Mouse (Mus musculus) kidney, embryonic 15.5 days (tissue): ENCODE results near the gene Capn3. TPM values are rescaled to one million over a fixed set of nuclear protein-coding genes. Genes with fewer than 3 reads are reported as not detected.

Experiments used
- ATAC-seq: fragments of 200-750 bp; cut with Nextera tagmentation; replicated peaks from 2 replicates; pipeline ENCODE4 v1.8.0; 2017; ENCODE audit warnings: moderate TSS enrichment; ENCODE audit not compliant: low FRiP score
- H3K27ac ChIP-seq: fragments of 300-500 bp; sonication (generic); 2 replicates; pipeline ENCODE4 v1.5.1; 2015; ENCODE audit warnings: mild to moderate bottlenecking, inconsistent platforms
- H3K27me3 ChIP-seq: fragments of 300-500 bp; sonication (generic); 2 replicates; pipeline ENCODE4 v1.6.1; 2015; ENCODE audit warnings: inconsistent platforms
- H3K36me3 ChIP-seq: fragments of 300-500 bp; sonication (generic); 2 replicates; pipeline ENCODE4 v1.6.1; 2015; ENCODE audit warnings: inconsistent platforms
- H3K4me1 ChIP-seq: fragments of 300-500 bp; sonication (generic); 2 replicates; pipeline ENCODE4 v1.6.1; 2015; ENCODE audit warnings: inconsistent platforms
- H3K4me2 ChIP-seq: fragments of 300-500 bp; sonication (generic); 2 replicates; pipeline ENCODE4 v1.6.1; 2015; ENCODE audit warnings: moderate library complexity, mild to moderate bottlenecking, inconsistent platforms
- H3K4me3 ChIP-seq: fragments of 300-500 bp; sonication (generic); replicated peaks from 2 replicates; pipeline ENCODE4 v1.5.1; 2015; ENCODE audit warnings: mild to moderate bottlenecking, inconsistent platforms
- H3K9ac ChIP-seq: fragments of 300-500 bp; sonication (generic); 2 replicates; pipeline ENCODE4 v1.6.1; 2015; ENCODE audit warnings: mild to moderate bottlenecking, inconsistent platforms
- H3K9me3 ChIP-seq: fragments of 300-500 bp; sonication (generic); replicated peaks from 2 replicates; pipeline ENCODE4 v1.6.1; 2016; ENCODE audit warnings: inconsistent platforms
- WGBS: fragments of 180-500 bp; shearing (Covaris S2); methylation state at CpG from one replicate; pipeline ENCODE4 v1.1.7; 2015; ENCODE audit warnings: mixed read lengths; 5-methylcytosine and 5-hydroxymethylcytosine counted together
- polyA plus RNA-seq: library from polyadenylated mRNA; unstranded; fragments of >200 nt; fragmentation: Nextera tagmentation; extraction: Ambion mirVana; gene quantifications from 2 replicates; pipeline ENCODE4 v1.2.1, GENCODE M21; 2015

Capn3 gene
- polyA plus RNA-seq: 1.8 and 2.2 TPM in 2 replicates

- H3K27me3 ChIP-seq: no peaks in the 10 kb centered on the region
- no peak within 1 kb of the TSS for H3K27ac ChIP-seq
- H3K9me3 ChIP-seq: no peaks in the 10 kb centered on the region
- ATAC-seq: no peak
- no peaks in the 10 kb centered on the region for H3K4me1 ChIP-seq
- no peak within 1 kb of the TSS for H3K4me3 ChIP-seq
- 69% methylated on average over 4 of the region's 4 CpGs for WGBS
- H3K36me3 ChIP-seq: no peaks in the 10 kb centered on the region
- no peak within 1 kb of the TSS for H3K9ac ChIP-seq
- H3K4me2 ChIP-seq: no peak within 1 kb of the TSS
Measured at GRCm38 (mm10) chr2:120455719-120456118, at the start of gene Capn3. Gene Capn3, plus strand, starts transcription at chr2:120456019.

GRCm38 (mm10) chr2:120411096-120411628 lies 44.7 kb upstream of the Capn3 start:
- no peaks in the 10 kb centered on the region for H3K4me1 ChIP-seq
- 0 out of 2 replicates have a peak, but pooled peaks cover 4% of the 10 kb centered on the region for H3K9me3 ChIP-seq
- no peak overlapping the region for H3K27ac ChIP-seq
- ATAC-seq: no peak
- H3K4me2 ChIP-seq: no peak overlapping the region
- H3K27me3 ChIP-seq: no peaks in the 10 kb centered on the region
- 94% methylated on average over 3 of the region's 3 CpGs for WGBS
- H3K9ac ChIP-seq: no peak overlapping the region
- no peak overlapping the region for H3K4me3 ChIP-seq
- no peaks in the 10 kb centered on the region; the same call in 1 of the 2 replicates for H3K36me3 ChIP-seq

- H3K36me3 ChIP-seq: no peaks in the 10 kb centered on the region
- no peak overlapping the region for H3K4me3 ChIP-seq
- no peak overlapping the region for H3K9ac ChIP-seq
- no peak overlapping the region for H3K27ac ChIP-seq
- H3K27me3 ChIP-seq: no peaks in the 10 kb centered on the region
- H3K4me1 ChIP-seq: no peaks in the 10 kb centered on the region
- 0 out of 2 replicates have a peak, but pooled peaks cover 2% of the 10 kb centered on the region for H3K9me3 ChIP-seq
- no peak overlapping the region for H3K4me2 ChIP-seq
- no peak for ATAC-seq
Measured at GRCm38 (mm10) chr2:120414113-120414512, 41.7 kb upstream of the Capn3 start.

GRCm38 (mm10) chr2:120414738-120415414 lies 40.9 kb upstream of the Capn3 start:
- no peaks in the 10 kb centered on the region for H3K36me3 ChIP-seq
- WGBS: 61% methylated on average over 1 of the region's 1 CpGs
- ATAC-seq: no peak
- no peak overlapping the region for H3K27ac ChIP-seq
- H3K9ac ChIP-seq: no peak overlapping the region
- no peak overlapping the region for H3K4me3 ChIP-seq
- no peaks in the 10 kb centered on the region for H3K4me1 ChIP-seq
- no peaks in the 10 kb centered on the region for H3K9me3 ChIP-seq
- H3K27me3 ChIP-seq: no peaks in the 10 kb centered on the region
- no peak overlapping the region for H3K4me2 ChIP-seq

GRCm38 (mm10) chr2:120424386-120424785 lies 31.4 kb upstream of the Capn3 start:
- no peaks in the 10 kb centered on the region for H3K27me3 ChIP-seq
- no peaks in the 10 kb centered on the region for H3K9me3 ChIP-seq
- no peak overlapping the region for H3K27ac ChIP-seq
- H3K9ac ChIP-seq: no peak overlapping the region
- no peak for ATAC-seq
- H3K4me1 ChIP-seq: no peaks in the 10 kb centered on the region
- no peak overlapping the region for H3K4me2 ChIP-seq
- H3K36me3 ChIP-seq: no peaks in the 10 kb centered on the region
- H3K4me3 ChIP-seq: no peak overlapping the region
- WGBS: 85% methylated on average over 5 of the region's 5 CpGs

- Histone ChIP-seq H3K27me3 (no peaks in the 10 kb centered on the region), H3K9ac (no peak overlapping the region), H3K36me3 (no peaks in the 10 kb centered on the region), H3K4me3 (no peak overlapping the region), H3K4me1 (no peaks in the 10 kb centered on the region), H3K9me3 (no peaks in the 10 kb centered on the region), H3K27ac (no peak overlapping the region), H3K4me2 (no peak overlapping the region)
- WGBS: 92% methylated on average over 1 of the region's 1 CpGs
- ATAC-seq: no peak
Measured at GRCm38 (mm10) chr2:120444486-120444885, 11.3 kb upstream of the Capn3 start.

GRCm38 (mm10) chr2:120446373-120446772 lies 9.4 kb upstream of the Capn3 start:
- H3K4me2 ChIP-seq: no peak overlapping the region
- no peaks in the 10 kb centered on the region for H3K9me3 ChIP-seq
- 79% methylated on average over 10 of the region's 10 CpGs for WGBS
- ATAC-seq: no peak
- H3K4me3 ChIP-seq: no peak overlapping the region
- H3K4me1 ChIP-seq: no peaks in the 10 kb centered on the region
- H3K9ac ChIP-seq: no peak overlapping the region
- H3K27ac ChIP-seq: no peak overlapping the region
- no peaks in the 10 kb centered on the region for H3K36me3 ChIP-seq
- no peaks in the 10 kb centered on the region for H3K27me3 ChIP-seq

- no peaks in the 10 kb centered on the region for H3K9me3 ChIP-seq
- H3K4me1 ChIP-seq: no peaks in the 10 kb centered on the region
- no peak overlapping the region for H3K4me2 ChIP-seq
- no peak overlapping the region for H3K9ac ChIP-seq
- no peak overlapping the region for H3K4me3 ChIP-seq
- no peak for ATAC-seq
- no peak overlapping the region for H3K27ac ChIP-seq
- H3K27me3 ChIP-seq: no peaks in the 10 kb centered on the region
- 98% methylated on average over 1 of the region's 1 CpGs for WGBS
- no peaks in the 10 kb centered on the region for H3K36me3 ChIP-seq
Measured at GRCm38 (mm10) chr2:120447306-120447705, 8.5 kb upstream of the Capn3 start.

GRCm38 (mm10) chr2:120450724-120451123 lies 5.1 kb upstream of the Capn3 start:
- H3K27me3 ChIP-seq: no peaks in the 10 kb centered on the region

GRCm38 (mm10) chr2:120452600-120452999 lies 3.2 kb upstream of the Capn3 start:
- no peak overlapping the region for H3K27ac ChIP-seq
- no peak for ATAC-seq
- 59% methylated on average over 4 of the region's 4 CpGs for WGBS

More at GRCm38 (mm10) chr2:120450724-120451123, 5.1 kb upstream of the Capn3 start:
- no peaks in the 10 kb centered on the region for H3K36me3 ChIP-seq
- H3K4me2 ChIP-seq: no peak overlapping the region
- H3K9ac ChIP-seq: no peak overlapping the region
- H3K4me1 ChIP-seq: no peaks in the 10 kb centered on the region
- H3K9me3 ChIP-seq: no peaks in the 10 kb centered on the region
- H3K4me3 ChIP-seq: no peak overlapping the region
- WGBS: 73% methylated on average over 6 of the region's 6 CpGs
- no peak overlapping the region for H3K27ac ChIP-seq
- ATAC-seq: no peak

GRCm38 (mm10) chr2:120454987-120455386 lies 832 bp upstream of the Capn3 start:
- H3K27me3 ChIP-seq: no peaks in the 10 kb centered on the region
- no peaks in the 10 kb centered on the region for H3K36me3 ChIP-seq
- H3K4me2 ChIP-seq: no peak overlapping the region
- H3K4me1 ChIP-seq: no peaks in the 10 kb centered on the region
- H3K9ac ChIP-seq: no peak overlapping the region
- H3K4me3 ChIP-seq: no peak overlapping the region
- no peak overlapping the region for H3K27ac ChIP-seq
- ATAC-seq: no peak
- 74% methylated on average over 2 of the region's 2 CpGs for WGBS
- H3K9me3 ChIP-seq: no peaks in the 10 kb centered on the region

More at GRCm38 (mm10) chr2:120452600-120452999, 3.2 kb upstream of the Capn3 start:
- Histone ChIP-seq H3K9me3 (no peaks in the 10 kb centered on the region), H3K4me3 (no peak overlapping the region), H3K4me1 (no peaks in the 10 kb centered on the region), H3K27me3 (no peaks in the 10 kb centered on the region), H3K36me3 (no peaks in the 10 kb centered on the region), H3K9ac (no peak overlapping the region), H3K4me2 (no peak overlapping the region)

GRCm38 (mm10) chr2:120460216-120460615 lies 4.4 kb downstream of the Capn3 start:
- Histone ChIP-seq H3K4me1 (no peaks in the 10 kb centered on the region), H3K4me2 (no peak overlapping the region), H3K9ac (no peak overlapping the region), H3K27me3 (no peaks in the 10 kb centered on the region), H3K4me3 (no peak overlapping the region), H3K36me3 (no peaks in the 10 kb centered on the region), H3K27ac (no peak overlapping the region), H3K9me3 (0 out of 2 replicates have a peak, but pooled peaks cover 3% of the 10 kb centered on the region)
- ATAC-seq: no peak
- 84% methylated on average over 4 of the region's 4 CpGs for WGBS
